Mouse (Mus musculus): ENCODE data around the gene Dtx1. TPM values are rescaled to one million over a fixed set of nuclear protein-coding genes. Genes with fewer than 3 reads are reported as not detected.

Gene Dtx1
- polyA plus RNA-seq, 1 experiment from 2014 or later: 0.54 TPM

DNA sequence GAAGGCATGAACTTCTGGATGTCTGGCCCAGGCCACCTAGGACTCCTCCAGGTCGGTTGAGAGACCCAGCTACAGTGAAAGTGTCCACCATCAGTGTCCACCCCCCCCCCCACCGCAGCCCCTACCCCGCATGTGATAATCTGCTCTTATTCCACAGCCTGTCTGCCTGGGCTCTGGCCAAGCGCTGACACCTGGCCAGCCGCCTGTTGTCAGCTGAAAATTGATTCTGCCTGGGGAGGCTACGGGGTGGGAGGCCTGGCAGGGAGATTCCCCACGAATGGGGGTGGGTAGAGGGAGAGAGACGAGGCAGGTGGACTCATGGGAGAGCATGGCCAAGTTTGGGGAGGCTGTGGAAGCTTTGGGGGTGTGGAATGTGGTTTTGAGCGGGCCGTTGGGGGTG, 5.4 kb upstream of the Dtx1 start:
- Histone ChIP-seq H3K27me3 (ENCODE audit: control insufficient read depth, insufficient read depth, low read length) (peaks cover 28% of the 10 kb centered on the region), H3K9ac (ENCODE audit: low read length) (no peak overlapping the region), H3K9me3 (ENCODE audit: control insufficient read depth, low read length) (no peaks in the 10 kb centered on the region; the same call in 1 of the 2 replicates), H3K36me3 (ENCODE audit: control insufficient read depth, insufficient read depth, low read length) (no peaks in the 10 kb centered on the region), H3K4me3 (ENCODE audit: control insufficient read depth in 1 of 2, insufficient read depth in 1 of 2, low read depth in 1 of 2, low read length in 2 of 2) (no peak overlapping the region), H3K4me1 (ENCODE audit: control insufficient read depth in 2 of 2, insufficient read depth in 2 of 2, low read length in 2 of 2) (peaks cover 2 to 3% of the 10 kb centered on the region in 2 experiments; a peak in 2 of 4 replicates), H3K27ac (replicated peaks in 1 of 2; ENCODE audit: control insufficient read depth in 1 of 2, insufficient read depth in 1 of 2, low read depth in 2 of 2, low read length in 2 of 2) (no peak overlapping the region), H3K4me2 (ENCODE audit: low read length) (no peak overlapping the region)
- ATAC-seq (ENCODE audit: insufficient number of reproducible peaks, insufficient read depth, low FRiP score, low read depth): no peak
- 56% methylated on average over 10 of the region's 10 CpGs for WGBS

DNA sequence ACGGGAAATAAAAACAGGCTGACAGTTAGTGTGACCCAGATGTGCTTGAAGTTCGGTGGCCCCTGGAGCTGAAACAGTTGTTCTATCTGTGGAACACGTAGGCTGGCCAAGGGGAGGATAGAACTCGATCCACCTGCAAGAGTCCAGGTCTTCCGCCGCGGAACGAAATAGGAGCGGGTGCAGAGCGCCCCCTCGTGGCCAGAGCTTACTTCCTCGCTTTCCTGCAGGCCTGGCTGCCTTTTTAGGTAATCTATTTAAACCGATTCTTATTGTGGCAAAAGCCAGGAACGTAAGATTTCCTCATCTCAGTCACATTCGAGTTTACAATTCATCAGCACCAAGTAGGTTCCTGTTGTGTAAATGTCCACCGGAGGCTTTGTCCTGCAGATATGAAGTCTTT, 2.6 kb upstream of the Dtx1 start:
- Histone ChIP-seq H3K4me2 (ENCODE audit: low read length) (no peak overlapping the region), H3K36me3 (ENCODE audit: control insufficient read depth, insufficient read depth, low read length) (no peaks in the 10 kb centered on the region), H3K4me1 (ENCODE audit: control insufficient read depth in 2 of 2, insufficient read depth in 2 of 2, low read length in 2 of 2) (peaks cover 5 to 17% of the 10 kb centered on the region in 2 experiments; a peak in 2 of 4 replicates), H3K9ac (ENCODE audit: low read length) (no peak overlapping the region), H3K4me3 (ENCODE audit: control insufficient read depth in 1 of 2, insufficient read depth in 1 of 2, low read depth in 1 of 2, low read length in 2 of 2) (no peak overlapping the region), H3K27me3 (ENCODE audit: control insufficient read depth, insufficient read depth, low read length) (peaks cover 56% of the 10 kb centered on the region), H3K27ac (replicated peaks in 1 of 2; ENCODE audit: control insufficient read depth in 1 of 2, insufficient read depth in 1 of 2, low read depth in 2 of 2, low read length in 2 of 2) (no peak overlapping the region), H3K9me3 (ENCODE audit: control insufficient read depth, low read length) (no peaks in the 10 kb centered on the region; the same call in 1 of the 2 replicates)
- ATAC-seq (ENCODE audit: insufficient number of reproducible peaks, insufficient read depth, low FRiP score, low read depth): no peak
- WGBS: 3% methylated on average over 16 of the region's 16 CpGs

DNA sequence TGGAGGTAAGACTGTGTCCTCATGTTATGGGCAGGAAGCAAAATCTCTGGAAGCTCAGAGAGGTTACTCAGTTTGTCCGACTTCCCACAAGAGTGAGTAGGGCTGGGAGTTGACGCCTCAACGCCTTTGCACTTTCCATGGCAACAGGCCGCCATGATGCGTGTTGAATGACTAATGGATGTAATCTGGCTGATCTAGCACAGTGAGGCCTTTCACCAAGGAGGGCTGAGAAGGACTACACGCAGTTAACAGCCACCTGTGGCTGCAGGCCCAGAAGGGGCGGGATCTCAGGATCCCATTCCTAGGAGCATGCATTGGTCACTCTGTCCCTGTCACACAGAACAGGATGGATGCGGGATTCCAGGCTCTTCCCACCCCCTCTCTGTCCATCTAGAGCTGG, 994 bp upstream of the Dtx1 start:
- 68% methylated on average over 8 of the region's 8 CpGs for WGBS
- H3K36me3 ChIP-seq (ENCODE audit: control insufficient read depth, insufficient read depth, low read length): no peaks in the 10 kb centered on the region
- no peak overlapping the region for H3K4me2 ChIP-seq (ENCODE audit: low read length)
- no peak for ATAC-seq (ENCODE audit: insufficient number of reproducible peaks, insufficient read depth, low FRiP score, low read depth)
- H3K27ac ChIP-seq (replicated peaks in 1 of 2; ENCODE audit: control insufficient read depth in 1 of 2, insufficient read depth in 1 of 2, low read depth in 2 of 2, low read length in 2 of 2): no peak overlapping the region
- peaks cover 72% of the 10 kb centered on the region for H3K27me3 ChIP-seq (ENCODE audit: control insufficient read depth, insufficient read depth, low read length)
- H3K9ac ChIP-seq (ENCODE audit: low read length): no peak overlapping the region
- no peak overlapping the region for H3K4me3 ChIP-seq (ENCODE audit: control insufficient read depth in 1 of 2, insufficient read depth in 1 of 2, low read depth in 1 of 2, low read length in 2 of 2)
- H3K9me3 ChIP-seq (ENCODE audit: control insufficient read depth, low read length): no peaks in the 10 kb centered on the region
- peaks cover 5 to 17% of the 10 kb centered on the region in 2 experiments; a peak in 2 of 4 replicates for H3K4me1 ChIP-seq (ENCODE audit: control insufficient read depth in 2 of 2, insufficient read depth in 2 of 2, low read length in 2 of 2)

DNA sequence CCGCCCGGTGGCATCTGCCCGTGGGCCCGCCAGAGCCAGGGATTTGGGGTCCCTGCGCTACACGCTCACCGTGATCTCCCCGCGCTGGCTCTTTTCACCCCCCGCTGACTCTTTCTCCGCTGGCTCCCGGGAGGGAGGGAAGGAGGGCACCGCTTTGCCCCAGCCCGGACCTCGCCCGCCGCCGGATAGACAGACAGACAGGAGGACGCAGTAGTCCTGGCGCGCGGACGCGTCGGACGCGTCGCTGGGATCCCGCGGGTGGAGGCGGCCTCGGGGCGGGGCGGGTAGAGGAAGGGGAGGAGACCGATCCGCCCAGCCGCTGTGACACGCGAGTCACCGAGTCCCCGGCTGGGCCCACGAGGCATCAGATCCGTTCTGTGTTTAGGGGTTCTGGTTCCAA, 311 bp downstream of the Dtx1 start:
- 0 out of 2 replicates have a peak overlapping the region, but pooled peaks have one; percentile 53 for H3K9ac ChIP-seq (ENCODE audit: low read length)
- no peak for ATAC-seq (ENCODE audit: insufficient number of reproducible peaks, insufficient read depth, low FRiP score, low read depth)
- H3K4me3 ChIP-seq (ENCODE audit: control insufficient read depth in 1 of 2, insufficient read depth in 1 of 2, low read depth in 1 of 2, low read length in 2 of 2): peak overlapping the region; percentile 30 to 34
- 2% methylated on average over 43 of the region's 43 CpGs for WGBS
- H3K27ac ChIP-seq (replicated peaks in 1 of 2; ENCODE audit: control insufficient read depth in 1 of 2, insufficient read depth in 1 of 2, low read depth in 2 of 2, low read length in 2 of 2): no peak overlapping the region
- peaks cover 80% of the 10 kb centered on the region for H3K27me3 ChIP-seq (ENCODE audit: control insufficient read depth, insufficient read depth, low read length)
- H3K4me2 ChIP-seq (ENCODE audit: low read length): peak overlapping the region; percentile 60
- H3K9me3 ChIP-seq (ENCODE audit: control insufficient read depth, low read length): no peaks in the 10 kb centered on the region
- peaks cover 5 to 17% of the 10 kb centered on the region in 2 experiments; a peak in 2 of 4 replicates for H3K4me1 ChIP-seq (ENCODE audit: control insufficient read depth in 2 of 2, insufficient read depth in 2 of 2, low read length in 2 of 2)
- no peaks in the 10 kb centered on the region for H3K36me3 ChIP-seq (ENCODE audit: control insufficient read depth, insufficient read depth, low read length)

DNA sequence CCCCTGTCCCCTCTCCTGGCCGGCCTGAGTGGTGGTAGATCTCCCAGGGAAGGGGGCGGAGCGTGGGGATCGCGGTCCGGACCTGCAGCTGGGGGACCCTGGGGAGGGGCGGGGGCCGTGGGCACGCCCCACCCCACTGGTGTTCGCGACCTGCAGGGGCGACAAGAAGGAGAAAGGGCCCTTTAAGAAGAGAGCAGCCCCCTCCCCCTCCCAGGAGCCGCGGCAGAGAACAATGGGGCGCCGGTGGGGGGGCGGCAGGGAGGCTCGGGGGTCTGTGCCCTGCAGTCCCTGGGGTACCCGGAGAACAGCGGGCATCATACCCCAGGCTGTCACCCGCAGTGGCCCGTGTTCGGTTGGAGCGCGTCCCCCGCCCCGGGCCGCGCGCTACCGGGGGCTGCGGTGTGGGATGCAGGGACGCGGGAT, 890 bp downstream of the Dtx1 start:
- peak overlapping the region; percentile 60 for H3K4me2 ChIP-seq (ENCODE audit: low read length)
- peaks cover 85% of the 10 kb centered on the region for H3K27me3 ChIP-seq (ENCODE audit: control insufficient read depth, insufficient read depth, low read length)
- no peaks in the 10 kb centered on the region for H3K9me3 ChIP-seq (ENCODE audit: control insufficient read depth, low read length)
- no peak for ATAC-seq (ENCODE audit: insufficient number of reproducible peaks, insufficient read depth, low FRiP score, low read depth)
- WGBS: 2% methylated on average over 25 of the region's 34 CpGs
- peak overlapping the region; percentile 30 to 34 for H3K4me3 ChIP-seq (ENCODE audit: control insufficient read depth in 1 of 2, insufficient read depth in 1 of 2, low read depth in 1 of 2, low read length in 2 of 2)
- no peak overlapping the region for H3K27ac ChIP-seq (replicated peaks in 1 of 2; ENCODE audit: control insufficient read depth in 1 of 2, insufficient read depth in 1 of 2, low read depth in 2 of 2, low read length in 2 of 2)
- H3K9ac ChIP-seq (ENCODE audit: low read length): peak overlapping the region; percentile 53; the same call in 1 of the 2 replicates
- H3K36me3 ChIP-seq (ENCODE audit: control insufficient read depth, insufficient read depth, low read length): no peaks in the 10 kb centered on the region
- H3K4me1 ChIP-seq (ENCODE audit: control insufficient read depth in 2 of 2, insufficient read depth in 2 of 2, low read length in 2 of 2): peaks cover 5 to 17% of the 10 kb centered on the region in 2 experiments; a peak in 2 of 4 replicates

DNA sequence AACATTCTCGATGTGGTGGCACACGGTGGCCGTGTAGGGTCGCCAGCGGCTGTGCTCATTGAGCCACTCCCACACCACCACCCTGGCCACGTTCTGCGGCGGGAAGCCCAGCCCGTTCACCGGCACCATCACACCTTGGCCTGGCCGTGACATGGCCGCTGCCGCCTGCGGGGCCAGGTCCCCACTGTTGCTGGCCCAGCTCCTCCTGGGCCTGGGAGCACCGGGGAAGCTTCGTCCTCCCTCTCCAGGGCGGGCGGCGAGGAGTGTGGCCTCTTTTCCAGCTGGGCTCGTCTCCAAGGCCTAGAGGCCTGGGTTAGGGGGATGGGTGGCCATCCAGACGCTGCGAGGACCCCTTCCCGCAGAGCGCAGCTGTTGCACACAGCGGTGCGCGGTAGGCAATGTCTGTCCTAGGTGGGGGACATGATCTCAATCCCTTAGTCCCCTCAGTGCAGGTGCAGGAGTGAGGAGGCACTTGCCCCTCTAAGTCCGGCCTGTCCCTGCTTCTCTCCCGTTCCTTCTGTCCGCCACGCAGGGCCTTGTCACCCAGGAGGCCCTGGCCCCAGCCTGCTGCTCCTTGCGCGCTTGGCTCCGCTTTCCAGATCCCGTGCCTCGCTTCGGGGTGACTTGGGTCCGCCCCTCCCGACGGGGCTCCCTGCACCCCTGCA, 1.4 kb downstream of the Dtx1 start:
- H3K9ac ChIP-seq (ENCODE audit: low read length): peak overlapping the region; percentile 53
- WGBS: 4% methylated on average over 40 of the region's 40 CpGs
- H3K27ac ChIP-seq (replicated peaks in 1 of 2; ENCODE audit: control insufficient read depth in 1 of 2, insufficient read depth in 1 of 2, low read depth in 2 of 2, low read length in 2 of 2): no peak overlapping the region
- H3K4me1 ChIP-seq (ENCODE audit: control insufficient read depth in 2 of 2, insufficient read depth in 2 of 2, low read length in 2 of 2): peaks cover 3 to 15% of the 10 kb centered on the region in 2 experiments; a peak in 2 of 4 replicates
- peak overlapping the region; percentile 60 for H3K4me2 ChIP-seq (ENCODE audit: low read length)
- ATAC-seq (ENCODE audit: insufficient number of reproducible peaks, insufficient read depth, low FRiP score, low read depth): peak; percentile 34; the same call in 1 of the 2 replicates
- H3K36me3 ChIP-seq (ENCODE audit: control insufficient read depth, insufficient read depth, low read length): no peaks in the 10 kb centered on the region
- H3K9me3 ChIP-seq (ENCODE audit: control insufficient read depth, low read length): no peaks in the 10 kb centered on the region
- H3K4me3 ChIP-seq (ENCODE audit: control insufficient read depth in 1 of 2, insufficient read depth in 1 of 2, low read depth in 1 of 2, low read length in 2 of 2): peak overlapping the region; percentile 30 to 34
- peaks cover 90% of the 10 kb centered on the region for H3K27me3 ChIP-seq (ENCODE audit: control insufficient read depth, insufficient read depth, low read length)

DNA sequence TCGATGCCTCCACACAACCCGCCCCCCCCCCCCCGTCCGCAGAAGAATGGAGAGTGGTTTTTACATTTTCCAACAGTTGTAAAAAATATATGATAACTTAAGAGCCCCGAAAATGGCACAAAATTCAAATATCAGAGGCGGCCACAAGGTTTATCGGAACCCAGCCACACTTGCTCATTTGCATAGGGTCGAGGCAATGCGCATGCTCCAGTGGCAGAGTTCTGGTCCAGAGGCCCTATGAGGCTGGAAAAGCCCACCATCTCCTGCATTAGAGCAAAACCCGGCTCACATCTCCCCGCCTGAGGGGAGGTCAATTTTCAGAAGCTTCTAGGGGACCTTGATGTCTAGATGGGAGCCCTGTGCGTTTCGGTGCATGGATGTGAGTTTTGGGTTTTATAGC, 4.8 kb downstream of the Dtx1 start:
- Histone ChIP-seq H3K4me3 (ENCODE audit: control insufficient read depth in 1 of 2, insufficient read depth in 1 of 2, low read depth in 1 of 2, low read length in 2 of 2) (no peak overlapping the region), H3K4me2 (ENCODE audit: low read length) (no peak overlapping the region; the same call in 1 of the 2 replicates), H3K27ac (replicated peaks in 1 of 2; ENCODE audit: control insufficient read depth in 1 of 2, insufficient read depth in 1 of 2, low read depth in 2 of 2, low read length in 2 of 2) (no peak overlapping the region), H3K36me3 (ENCODE audit: control insufficient read depth, insufficient read depth, low read length) (no peaks in the 10 kb centered on the region), H3K4me1 (ENCODE audit: control insufficient read depth in 2 of 2, insufficient read depth in 2 of 2, low read length in 2 of 2) (peaks cover 3 to 15% of the 10 kb centered on the region in 2 experiments; a peak in 2 of 4 replicates), H3K9me3 (ENCODE audit: control insufficient read depth, low read length) (no peaks in the 10 kb centered on the region), H3K9ac (ENCODE audit: low read length) (no peak overlapping the region), H3K27me3 (ENCODE audit: control insufficient read depth, insufficient read depth, low read length) (peaks cover 75% of the 10 kb centered on the region)
- 49% methylated on average over 13 of the region's 13 CpGs for WGBS
- ATAC-seq (ENCODE audit: insufficient number of reproducible peaks, insufficient read depth, low FRiP score, low read depth): no peak
